Mouse (Mus musculus): ENCODE measurements around the gene Mertk. TPM values are rescaled to one million over a fixed set of nuclear protein-coding genes. Genes with fewer than 3 reads are reported as not detected.

The Mertk gene
- polyA plus RNA-seq, 1 experiment: 11.0 TPM

- Histone ChIP-seq H3K27me3 (ENCODE audit: control insufficient read depth, insufficient read depth, low read length) (no peaks in the 10 kb centered on the region), H3K4me1 (ENCODE audit: control insufficient read depth, insufficient read depth, insufficient read length, low read length) (peaks cover 5% of the 10 kb centered on the region; the same call in 1 of the 2 replicates), H3K36me3 (ENCODE audit: control insufficient read depth, insufficient read depth, low read length) (peaks cover 34% of the 10 kb centered on the region), H3K27ac (ENCODE audit: insufficient read depth, low read depth, low read length) (peak overlapping the region; percentile 72), H3K4me3 (ENCODE audit: low read depth, low read length) (no peak overlapping the region)
- WGBS: 68% methylated on average over 8 of the region's 8 CpGs
- TF ChIP-seq CTCF (IDR thresholded peaks at IDR 0.05; ENCODE audit: extremely low read depth, insufficient read length, insufficient replicate concordance, low read depth, low read length): no peak
- no peak for TF ChIP-seq POLR2A (IDR thresholded peaks at IDR 0.05; ENCODE audit: low read depth, low read length)
Observed at GRCm38 (mm10) chr2:128747433-128748028, 48.8 kb downstream of the Mertk start.

GRCm38 (mm10) chr2:128748171-128748570 lies 49.4 kb downstream of the Mertk start:
- TF ChIP-seq POLR2A (IDR thresholded peaks at IDR 0.05; ENCODE audit: low read depth, low read length) (no peak), CTCF (IDR thresholded peaks at IDR 0.05; ENCODE audit: extremely low read depth, insufficient read length, insufficient replicate concordance, low read depth, low read length) (no peak)
- peaks cover 5% of the 10 kb centered on the region; the same call in 1 of the 2 replicates for H3K4me1 ChIP-seq (ENCODE audit: control insufficient read depth, insufficient read depth, insufficient read length, low read length)
- no peak overlapping the region for H3K4me3 ChIP-seq (ENCODE audit: low read depth, low read length)
- WGBS: 79% methylated on average over 6 of the region's 6 CpGs
- H3K27me3 ChIP-seq (ENCODE audit: control insufficient read depth, insufficient read depth, low read length): no peaks in the 10 kb centered on the region
- H3K36me3 ChIP-seq (ENCODE audit: control insufficient read depth, insufficient read depth, low read length): peaks cover 32% of the 10 kb centered on the region
- H3K27ac ChIP-seq (ENCODE audit: insufficient read depth, low read depth, low read length): 0 out of 2 replicates have a peak overlapping the region, but pooled peaks have one; percentile 45

GRCm38 (mm10) chr2:128751030-128751429 lies 52.3 kb downstream of the Mertk start:
- Histone ChIP-seq H3K4me3 (ENCODE audit: low read depth, low read length) (no peak overlapping the region), H3K27me3 (ENCODE audit: control insufficient read depth, insufficient read depth, low read length) (no peaks in the 10 kb centered on the region), H3K36me3 (ENCODE audit: control insufficient read depth, insufficient read depth, low read length) (peaks cover 34% of the 10 kb centered on the region), H3K27ac (ENCODE audit: insufficient read depth, low read depth, low read length) (no peak overlapping the region), H3K4me1 (ENCODE audit: control insufficient read depth, insufficient read depth, insufficient read length, low read length) (peaks cover 5% of the 10 kb centered on the region; the same call in 1 of the 2 replicates)
- WGBS: 69% methylated on average over 6 of the region's 6 CpGs
- TF ChIP-seq POLR2A (IDR thresholded peaks at IDR 0.05; ENCODE audit: low read depth, low read length): no peak
- no peak for TF ChIP-seq CTCF (IDR thresholded peaks at IDR 0.05; ENCODE audit: extremely low read depth, insufficient read length, insufficient replicate concordance, low read depth, low read length)

GRCm38 (mm10) chr2:128753295-128753873 lies 54.6 kb downstream of the Mertk start:
- no peak overlapping the region for H3K4me3 ChIP-seq (ENCODE audit: low read depth, low read length)
- TF ChIP-seq CTCF (IDR thresholded peaks at IDR 0.05; ENCODE audit: extremely low read depth, insufficient read length, insufficient replicate concordance, low read depth, low read length): no peak
- TF ChIP-seq POLR2A (IDR thresholded peaks at IDR 0.05; ENCODE audit: low read depth, low read length): no peak
- H3K4me1 ChIP-seq (ENCODE audit: control insufficient read depth, insufficient read depth, insufficient read length, low read length): no peaks in the 10 kb centered on the region
- WGBS: 76% methylated on average over 6 of the region's 6 CpGs
- no peak overlapping the region for H3K27ac ChIP-seq (ENCODE audit: insufficient read depth, low read depth, low read length)
- H3K36me3 ChIP-seq (ENCODE audit: control insufficient read depth, insufficient read depth, low read length): peaks cover 51% of the 10 kb centered on the region
- no peaks in the 10 kb centered on the region for H3K27me3 ChIP-seq (ENCODE audit: control insufficient read depth, insufficient read depth, low read length)

- 75% methylated on average over 4 of the region's 4 CpGs for WGBS
- TF ChIP-seq CTCF (IDR thresholded peaks at IDR 0.05; ENCODE audit: extremely low read depth, insufficient read length, insufficient replicate concordance, low read depth, low read length) (no peak), POLR2A (IDR thresholded peaks at IDR 0.05; ENCODE audit: low read depth, low read length) (no peak)
Observed at GRCm38 (mm10) chr2:128755149-128755691, 56.5 kb downstream of the Mertk start.

GRCm38 (mm10) chr2:128758724-128759340 lies 60.1 kb downstream of the Mertk start:
- WGBS: 72% methylated on average over 10 of the region's 10 CpGs
- Histone ChIP-seq H3K4me1 (ENCODE audit: control insufficient read depth, insufficient read depth, insufficient read length, low read length) (no peaks in the 10 kb centered on the region), H3K27ac (ENCODE audit: insufficient read depth, low read depth, low read length) (no peak overlapping the region), H3K4me3 (ENCODE audit: low read depth, low read length) (no peak overlapping the region), H3K27me3 (ENCODE audit: control insufficient read depth, insufficient read depth, low read length) (no peaks in the 10 kb centered on the region), H3K36me3 (ENCODE audit: control insufficient read depth, insufficient read depth, low read length) (peaks cover 59% of the 10 kb centered on the region)
- TF ChIP-seq POLR2A (IDR thresholded peaks at IDR 0.05; ENCODE audit: low read depth, low read length) (no peak), CTCF (IDR thresholded peaks at IDR 0.05; ENCODE audit: extremely low read depth, insufficient read length, insufficient replicate concordance, low read depth, low read length) (no peak)

More at GRCm38 (mm10) chr2:128755149-128755691, 56.5 kb downstream of the Mertk start:
- Histone ChIP-seq H3K27me3 (ENCODE audit: control insufficient read depth, insufficient read depth, low read length) (no peaks in the 10 kb centered on the region), H3K4me1 (ENCODE audit: control insufficient read depth, insufficient read depth, insufficient read length, low read length) (no peaks in the 10 kb centered on the region), H3K4me3 (ENCODE audit: low read depth, low read length) (no peak overlapping the region), H3K27ac (ENCODE audit: insufficient read depth, low read depth, low read length) (no peak overlapping the region), H3K36me3 (ENCODE audit: control insufficient read depth, insufficient read depth, low read length) (peaks cover 52% of the 10 kb centered on the region)

GRCm38 (mm10) chr2:128762008-128762407 lies 63.3 kb downstream of the Mertk start:
- Histone ChIP-seq H3K36me3 (ENCODE audit: control insufficient read depth, insufficient read depth, low read length) (peaks cover 58% of the 10 kb centered on the region), H3K27me3 (ENCODE audit: control insufficient read depth, insufficient read depth, low read length) (no peaks in the 10 kb centered on the region), H3K27ac (ENCODE audit: insufficient read depth, low read depth, low read length) (no peak overlapping the region), H3K4me3 (ENCODE audit: low read depth, low read length) (no peak overlapping the region), H3K4me1 (ENCODE audit: control insufficient read depth, insufficient read depth, insufficient read length, low read length) (peaks cover 8% of the 10 kb centered on the region; the same call in 1 of the 2 replicates)
- WGBS: 91% methylated on average over 9 of the region's 9 CpGs
- TF ChIP-seq CTCF (IDR thresholded peaks at IDR 0.05; ENCODE audit: extremely low read depth, insufficient read length, insufficient replicate concordance, low read depth, low read length) (no peak), POLR2A (IDR thresholded peaks at IDR 0.05; ENCODE audit: low read depth, low read length) (no peak)

Data from small intestine, adult 2 months (tissue).